In the genomic region with DNA sequence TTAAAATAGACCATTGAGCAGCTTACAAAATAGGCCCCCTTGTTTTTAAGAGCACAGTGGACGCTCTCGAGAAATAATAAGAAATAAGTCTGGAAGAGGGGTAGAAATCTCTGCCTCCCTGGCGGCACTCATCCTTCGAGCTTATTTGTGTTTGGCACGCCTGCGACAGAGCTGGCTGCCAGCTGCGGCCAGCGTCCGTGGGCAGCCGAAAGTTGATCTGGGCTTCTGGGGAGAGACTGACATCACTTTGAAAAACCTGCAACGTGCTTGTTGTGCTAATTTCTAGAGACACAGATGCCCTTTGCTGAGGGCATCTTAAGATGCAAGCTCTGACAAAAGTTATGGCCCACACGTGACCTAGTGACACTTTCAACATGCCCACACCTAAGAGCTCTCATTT, we compare ENCODE assay signal across 24 mouse cellular contexts.
DNase-seq lines count a peak whose midpoint lies in the region; ATAC-seq lines count a peak whose summit lies in the region.
"Had no signal": no experiment of that assay in that cellular context is flagged by ENCODE, and none has a peak within 500 bp of the region (broad histone marks: within the 10 kb centered on the region; RNA-seq: fewer than 3 reads in every experiment).

No protein-coding gene starts in this region.

- peaks cover 38% of the 10 kb centered on the region for H3K4me1 ChIP-seq in forebrain, embryonic 13.5 days
- H3K4me1 ChIP-seq in forebrain, embryonic 11.5 days (replicated peaks; ENCODE audit: control insufficient read depth, insufficient read depth, low read length), result peaks cover 8% of the 10 kb centered on the region
- no peaks in the 10 kb centered on the region for H3K4me1 ChIP-seq in heart, embryonic 12.5 days (replicated peaks)
- peaks cover 19% of the 10 kb centered on the region for H3K4me1 ChIP-seq in midbrain, embryonic 14.5 days (ENCODE audit: control insufficient read depth, insufficient read depth, low read length)
- peaks cover 21% of the 10 kb centered on the region for H3K4me1 ChIP-seq in midbrain, embryonic 13.5 days (replicated peaks)
- H3K4me1 ChIP-seq in embryonic facial prominence, embryonic 14.5 days (ENCODE audit: control insufficient read depth, insufficient read depth, low read length), result peaks cover 7% of the 10 kb centered on the region; the same call in 1 of the 2 replicates

- no peaks in the 10 kb centered on the region for H3K9me3 ChIP-seq in forebrain, embryonic 13.5 days (replicated peaks)
- no peaks in the 10 kb centered on the region for H3K9me3 ChIP-seq in forebrain, embryonic 11.5 days (ENCODE audit: control insufficient read depth, low read length)
- H3K9me3 ChIP-seq in heart, embryonic 12.5 days (replicated peaks), result no peaks in the 10 kb centered on the region
- no peaks in the 10 kb centered on the region for H3K9me3 ChIP-seq in midbrain, embryonic 14.5 days (ENCODE audit: control insufficient read depth, low read length)
- no peaks in the 10 kb centered on the region for H3K9me3 ChIP-seq in midbrain, embryonic 13.5 days
- no peaks in the 10 kb centered on the region for H3K9me3 ChIP-seq in embryonic facial prominence, embryonic 14.5 days (ENCODE audit: control insufficient read depth, low read length)

- H3K36me3 ChIP-seq in forebrain, embryonic 13.5 days (ENCODE audit: poor library complexity, severe bottlenecking), result no peaks in the 10 kb centered on the region
- no peaks in the 10 kb centered on the region for H3K36me3 ChIP-seq in forebrain, embryonic 11.5 days (ENCODE audit: control insufficient read depth, insufficient read depth, low read length)
- H3K36me3 ChIP-seq in heart, embryonic 12.5 days, result no peaks in the 10 kb centered on the region
- no peaks in the 10 kb centered on the region for H3K36me3 ChIP-seq in midbrain, embryonic 14.5 days (ENCODE audit: control insufficient read depth, insufficient read depth, low read length)
- H3K36me3 ChIP-seq in midbrain, embryonic 13.5 days, result no peaks in the 10 kb centered on the region
- no peaks in the 10 kb centered on the region for H3K36me3 ChIP-seq in embryonic facial prominence, embryonic 14.5 days (ENCODE audit: control insufficient read depth, insufficient read depth, low read length)

- no peak overlapping the region for H3K4me3 ChIP-seq in forebrain, embryonic 13.5 days
- H3K4me3 ChIP-seq in forebrain, embryonic 11.5 days (ENCODE audit: low read depth, low read length), result no peak overlapping the region
- H3K4me3 ChIP-seq in heart, embryonic 12.5 days, result no peak overlapping the region
- H3K4me3 ChIP-seq in midbrain, embryonic 14.5 days (replicated peaks; ENCODE audit: low read depth, low read length), result no peak overlapping the region
- H3K4me3 ChIP-seq in midbrain, embryonic 13.5 days (replicated peaks), result no peak overlapping the region
- H3K4me3 ChIP-seq in embryonic facial prominence, embryonic 14.5 days (ENCODE audit: low read depth, low read length), result no peak overlapping the region

- no peak for DNase-seq in forebrain, embryonic 11.5 days (ENCODE audit: low spot score)
- peak; percentile 46 for DNase-seq in heart, adult 11 months
- peak; percentile 53 for DNase-seq in midbrain, embryonic 14.5 days
- peak; percentile 30 for DNase-seq in embryonic facial prominence, embryonic 14.5 days (ENCODE audit: low spot score)
- DNase-seq in thymus, postnatal 10 days (ENCODE audit: low spot score in 2 of 2), result no peak
- DNase-seq: adrenal gland, postnatal 25 days; cerebellum, adult 11 months; cerebellum, adult 9-11 months; gastrocnemius, postnatal 36 days; kidney, adult 9 months; kidney, postnatal 14 days; liver, postnatal 0 days; lung, postnatal 14 days; retina, postnatal 1 day; right cerebral cortex, postnatal 25 days; spleen, adult 18-20 months; thymus, postnatal 36 days had no signal

- H3K27me3 ChIP-seq in forebrain, embryonic 13.5 days, result no peaks in the 10 kb centered on the region; the same call in 1 of the 2 replicates
- no peaks in the 10 kb centered on the region for H3K27me3 ChIP-seq in forebrain, embryonic 11.5 days (ENCODE audit: control insufficient read depth, insufficient read depth, low read length)
- no peaks in the 10 kb centered on the region for H3K27me3 ChIP-seq in heart, embryonic 12.5 days (replicated peaks)
- H3K27me3 ChIP-seq in midbrain, embryonic 14.5 days (ENCODE audit: control insufficient read depth, insufficient read depth, low read length), result no peaks in the 10 kb centered on the region
- H3K27me3 ChIP-seq in midbrain, embryonic 13.5 days, result no peaks in the 10 kb centered on the region
- no peaks in the 10 kb centered on the region for H3K27me3 ChIP-seq in embryonic facial prominence, embryonic 14.5 days (replicated peaks; ENCODE audit: control insufficient read depth, insufficient read depth, low read length)

- no peak overlapping the region for H3K4me2 ChIP-seq in forebrain, embryonic 13.5 days
- H3K4me2 ChIP-seq in forebrain, embryonic 11.5 days (ENCODE audit: low read depth, low read length, severe bottlenecking), result no peak overlapping the region
- no peak overlapping the region for H3K4me2 ChIP-seq in heart, embryonic 12.5 days
- no peak overlapping the region for H3K4me2 ChIP-seq in midbrain, embryonic 14.5 days (ENCODE audit: low read length)
- H3K4me2 ChIP-seq in midbrain, embryonic 13.5 days (replicated peaks), result no peak overlapping the region
- no peak overlapping the region for H3K4me2 ChIP-seq in embryonic facial prominence, embryonic 14.5 days (ENCODE audit: low read depth, low read length)
- H3K4me2 ChIP-seq: liver, embryonic 11.5 days had no signal

- peak; percentile 41; the same call in 1 of the 2 replicates for ATAC-seq in forebrain, embryonic 13.5 days
- no peak for ATAC-seq in forebrain, embryonic 11.5 days (replicated peaks; ENCODE audit: low FRiP score)
- no peak for ATAC-seq in heart, embryonic 12.5 days (ENCODE audit: insufficient number of reproducible peaks, low FRiP score)
- no peak for ATAC-seq in midbrain, embryonic 14.5 days (ENCODE audit: low FRiP score, low TSS enrichment)
- no peak for ATAC-seq in midbrain, embryonic 13.5 days
- ATAC-seq in embryonic facial prominence, embryonic 14.5 days (ENCODE audit: low read depth), result no peak
- ATAC-seq: CD4-positive, CD25-positive, alpha-beta regulatory T cell, adult 4 months; hindbrain, embryonic 16.5 days; intestine, embryonic 16.5 days; liver, postnatal 0 days had no signal

- no peak overlapping the region for H3K9ac ChIP-seq in forebrain, embryonic 13.5 days
- H3K9ac ChIP-seq in forebrain, embryonic 11.5 days (ENCODE audit: low read length), result no peak overlapping the region
- no peak overlapping the region for H3K9ac ChIP-seq in heart, embryonic 12.5 days
- no peak overlapping the region for H3K9ac ChIP-seq in midbrain, embryonic 14.5 days (replicated peaks; ENCODE audit: low read length)
- no peak overlapping the region for H3K9ac ChIP-seq in midbrain, embryonic 13.5 days (replicated peaks)
- no peak overlapping the region for H3K9ac ChIP-seq in embryonic facial prominence, embryonic 14.5 days (ENCODE audit: low read depth, low read length)
- H3K9ac ChIP-seq: liver, postnatal 0 days had no signal

- peak overlapping the region; percentile 26; the same call in 1 of the 2 replicates for H3K27ac ChIP-seq in forebrain, embryonic 13.5 days
- H3K27ac ChIP-seq in forebrain, embryonic 11.5 days (ENCODE audit: low read depth, low read length), result no peak overlapping the region
- no peak overlapping the region for H3K27ac ChIP-seq in heart, embryonic 12.5 days (ENCODE audit: poor library complexity, severe bottlenecking)
- H3K27ac ChIP-seq in midbrain, embryonic 14.5 days (replicated peaks; ENCODE audit: low read depth, low read length), result no peak overlapping the region
- no peak overlapping the region for H3K27ac ChIP-seq in midbrain, embryonic 13.5 days
- no peak overlapping the region for H3K27ac ChIP-seq in embryonic facial prominence, embryonic 14.5 days (replicated peaks; ENCODE audit: low read depth, low read length)

- 20% methylated on average over 12 of the region's 12 CpGs for WGBS in forebrain, embryonic 13.5 days
- 42% methylated on average over 12 of the region's 12 CpGs for WGBS in forebrain, embryonic 11.5 days
- WGBS in heart, embryonic 12.5 days, result 68% methylated on average over 12 of the region's 12 CpGs
- 23% methylated on average over 12 of the region's 12 CpGs for WGBS in midbrain, embryonic 14.5 days
- WGBS in midbrain, embryonic 13.5 days, result 34% methylated on average over 12 of the region's 12 CpGs
- WGBS in embryonic facial prominence, embryonic 14.5 days, result 25% methylated on average over 12 of the region's 12 CpGs

Comparison
In these comparisons a context has a peak if more than half of its experiments do, and no peak if none do; other contexts are left out.
1. DNase-seq: peak in heart, adult 11 months (single experiment), midbrain, embryonic 14.5 days (single experiment) and embryonic facial prominence, embryonic 14.5 days (single experiment); none in forebrain, embryonic 11.5 days (single experiment) and thymus, postnatal 10 days (0 of 2).